Mouse (Mus musculus) C2C12 (cell line): ENCODE measurements around the gene Ttc5. TPM values are rescaled to one million over a fixed set of nuclear protein-coding genes. Genes with fewer than 3 reads are reported as not detected.

ENCODE experiments used
- H3K27me3 ChIP-seq: one replicate; pipeline ENCODE4 v1.6.1; 2011; ENCODE audit not compliant: control insufficient read depth, insufficient read depth, insufficient read length
- H3K36me3 ChIP-seq: one replicate; pipeline ENCODE4 v1.6.1; 2011; ENCODE audit not compliant: control insufficient read depth, insufficient read depth
- H3K4me3 ChIP-seq: one replicate; pipeline ENCODE4 v1.5.1; 2011; ENCODE audit warnings: mild to moderate bottlenecking, control low read depth; ENCODE audit not compliant: poor library complexity, insufficient read depth, severe bottlenecking
- H3K79me2 ChIP-seq: one replicate; pipeline ENCODE4 v1.6.1; 2011; ENCODE audit not compliant: control insufficient read depth, insufficient read depth
- H3K79me3 ChIP-seq: one replicate; pipeline ENCODE4 v1.6.1; 2011; ENCODE audit warnings: low read depth, control low read depth
- H3ac ChIP-seq: one replicate; pipeline ENCODE3; 2011; ENCODE audit warnings: low read depth; ENCODE audit not compliant: control insufficient read depth, insufficient read length
- CEBPB ChIP-seq: IDR thresholded peaks from one replicate; pipeline ENCODE4 v1.6.1; 2011; ENCODE audit warnings: low read depth, mild to moderate bottlenecking, control low read depth, moderate library complexity
- CTCF ChIP-seq: IDR thresholded peaks from one replicate; pipeline ENCODE4 v1.5.1; 2011; ENCODE audit not compliant: control insufficient read depth, insufficient read depth, insufficient read length
- FOSL1 ChIP-seq: IDR thresholded peaks from one replicate; pipeline ENCODE4 v1.8.0; 2011; ENCODE audit warnings: mild to moderate bottlenecking, low read length; ENCODE audit not compliant: poor library complexity, insufficient read depth, severe bottlenecking
- MAX ChIP-seq: IDR thresholded peaks from one replicate; pipeline ENCODE4 v1.6.1; 2011; ENCODE audit warnings: mild to moderate bottlenecking, control low read depth
- MYOD1 ChIP-seq: IDR thresholded peaks from one replicate; pipeline ENCODE4 v1.6.1; 2011; ENCODE audit warnings: low read depth; ENCODE audit not compliant: control insufficient read depth, insufficient read length
- MYOG ChIP-seq: IDR thresholded peaks from one replicate; pipeline ENCODE4 v1.6.1; 2011; ENCODE audit not compliant: control insufficient read depth, insufficient read length; ENCODE audit errors: extremely low read depth
- USF1 ChIP-seq: IDR thresholded peaks from one replicate; pipeline ENCODE4 v1.6.1; 2011; ENCODE audit warnings: low read depth, mild to moderate bottlenecking, control low read depth, moderate library complexity
- long read RNA-seq, 2 experiments: library from polyadenylated mRNA; unstranded; transcript quantifications; one replicate each; pipeline ENCODE4 v2.0.0; 2019 to 2020
- polyA plus RNA-seq: library from polyadenylated mRNA; unstranded; fragments of >200 nt; fragmentation: generic; extraction: Trizol; gene quantifications from one replicate; pipeline ENCODE4 v1.2.1, GENCODE M21; 2012; ENCODE audit warnings: missing spikeins

The Ttc5 gene
- polyA plus RNA-seq = 19.7 TPM
- long read RNA-seq, experiment 1, transcript Ttc5-201 (10 exons, 1,842 nt) = major isoform, 42 of 52 reads
- long read RNA-seq, experiment 1, partial matches to known transcripts = 5 of 52 reads
- long read RNA-seq, experiment 1, other reads (novel, unspliced or antisense) = 3 of 52 reads
- long read RNA-seq, experiment 2, transcript Ttc5-201 (10 exons, 1,842 nt) = major isoform, 150 of 184 reads
- long read RNA-seq, experiment 2, transcript Ttc5-202 (4 exons, 2,366 nt) = minor isoform, 8 of 184 reads
- long read RNA-seq, experiment 2, partial matches to known transcripts = 1 of 184 reads
- long read RNA-seq, experiment 2, other reads (novel, unspliced or antisense) = 24 of 184 reads

DNA sequence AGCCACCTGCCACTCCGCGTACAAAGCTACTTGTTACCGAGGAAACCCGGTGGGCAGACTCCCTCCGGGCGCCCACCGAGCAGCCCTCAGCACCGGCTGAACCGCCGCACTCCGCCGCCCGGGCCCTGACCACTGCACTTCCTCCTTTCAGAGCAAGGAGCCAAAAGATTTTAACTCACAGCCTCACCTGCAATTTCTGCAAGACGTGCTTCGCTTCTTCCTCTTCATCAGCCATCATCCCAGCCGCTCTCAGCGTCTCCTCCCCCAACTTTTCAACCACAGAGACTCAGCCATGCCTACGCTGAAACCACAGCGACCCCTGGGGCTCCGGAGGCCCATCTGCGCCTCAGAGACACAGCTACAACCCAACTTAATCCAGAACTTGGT lies at the start of gene Ttc5:
Gene Ttc5, minus strand, starts transcription at position 269 of the 387 bp plus-strand sequence.
- peak within 1 kb of the TSS; percentile 66 for H3K4me3 ChIP-seq
- peaks cover 29% of the 10 kb centered on the region for H3K36me3 ChIP-seq
- peaks cover 4% of the 10 kb centered on the region for H3K79me3 ChIP-seq
- TF ChIP-seq FOSL1 (no peak), MAX (peak; percentile 62), CTCF (peak; percentile 60)
- no peaks in the 10 kb centered on the region for H3K27me3 ChIP-seq
- H3K79me2 ChIP-seq = peaks cover 37% of the 10 kb centered on the region
- peak within 1 kb of the TSS; percentile 70 for H3ac ChIP-seq

DNA sequence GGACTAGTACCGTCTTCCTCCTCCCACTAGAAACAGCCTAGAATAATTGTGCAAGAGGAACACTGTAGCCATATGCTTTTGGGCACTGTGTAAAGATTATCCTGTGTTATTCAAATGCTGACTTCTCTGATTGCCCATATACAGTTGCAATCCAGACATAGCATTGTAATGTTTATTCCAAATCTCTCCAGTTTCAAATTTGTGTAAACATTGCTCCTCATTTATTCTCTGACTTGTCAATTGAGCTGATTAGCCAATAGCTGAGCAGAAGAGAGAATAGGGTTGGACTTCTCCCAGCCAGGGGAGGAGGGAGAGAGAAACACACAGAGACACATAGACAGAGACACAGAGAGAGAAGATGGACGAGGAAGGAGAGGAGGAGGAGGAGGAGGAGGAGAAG lies 49.1 kb upstream of the Ttc5 start:
- Histone ChIP-seq H3K36me3 (peaks cover 16% of the 10 kb centered on the region), H3K79me3 (no peaks in the 10 kb centered on the region), H3ac (no peak overlapping the region), H3K4me3 (no peak overlapping the region), H3K27me3 (no peaks in the 10 kb centered on the region), H3K79me2 (no peaks in the 10 kb centered on the region)
- TF ChIP-seq FOSL1 = no peak
- no peak for TF ChIP-seq CTCF
- no peak for TF ChIP-seq USF1
- no peak for TF ChIP-seq MYOD1
- TF ChIP-seq CEBPB = no peak
- TF ChIP-seq MAX = no peak
- no peak for TF ChIP-seq MYOG

DNA sequence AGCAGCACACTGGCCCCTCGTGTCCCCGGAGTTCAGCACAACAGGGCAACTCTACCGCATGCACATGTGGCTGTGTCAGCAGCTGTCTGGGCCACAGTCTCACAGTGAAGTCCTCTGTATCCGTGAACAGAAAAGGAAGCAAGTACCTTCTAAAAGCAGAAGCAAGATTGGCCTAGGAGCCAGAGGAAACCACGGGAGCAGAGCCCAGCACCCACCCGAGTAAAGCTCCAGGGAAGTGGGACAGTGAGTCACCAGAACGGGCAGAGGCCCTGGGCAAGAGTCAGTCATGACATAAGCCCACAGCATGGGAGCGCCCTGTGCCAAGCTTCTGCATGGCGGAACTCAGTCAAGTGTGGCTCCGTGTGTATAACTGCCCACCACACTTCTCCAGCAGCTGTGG lies 48.6 kb upstream of the Ttc5 start:
- no peaks in the 10 kb centered on the region for H3K79me3 ChIP-seq
- no peak for TF ChIP-seq MYOD1
- no peak for TF ChIP-seq FOSL1
- no peak for TF ChIP-seq MYOG
- TF ChIP-seq USF1 = no peak
- no peak for TF ChIP-seq MAX
- no peak for TF ChIP-seq CTCF
- no peak for TF ChIP-seq CEBPB
- H3K79me2 ChIP-seq = no peaks in the 10 kb centered on the region
- no peaks in the 10 kb centered on the region for H3K27me3 ChIP-seq
- no peak overlapping the region for H3K4me3 ChIP-seq
- peaks cover 19% of the 10 kb centered on the region for H3K36me3 ChIP-seq
- no peak overlapping the region for H3ac ChIP-seq

DNA sequence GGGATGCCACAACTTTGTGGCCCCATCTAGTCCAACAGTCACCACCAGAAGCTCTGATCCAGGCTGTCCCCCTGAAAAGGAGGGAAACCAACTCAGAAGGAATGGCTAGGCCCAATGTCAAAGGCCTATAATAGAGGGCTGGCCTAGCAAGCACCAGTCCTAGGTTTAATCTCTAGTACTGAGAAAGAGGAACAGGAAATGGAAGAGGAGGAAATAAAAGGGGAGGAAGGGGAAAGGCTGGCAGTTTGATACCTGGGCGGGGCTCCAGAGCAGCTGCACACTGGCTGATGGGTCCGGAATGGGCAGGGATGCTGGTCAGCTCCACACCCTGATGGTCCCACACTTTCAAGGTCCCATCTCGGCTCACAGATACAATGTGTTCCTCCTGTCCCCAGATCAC lies 44.6 kb upstream of the Ttc5 start:
- Histone ChIP-seq H3K4me3 (no peak overlapping the region), H3K27me3 (no peaks in the 10 kb centered on the region), H3K36me3 (peaks cover 23% of the 10 kb centered on the region), H3ac (no peak overlapping the region), H3K79me3 (no peaks in the 10 kb centered on the region), H3K79me2 (no peaks in the 10 kb centered on the region)
- no peak for TF ChIP-seq CEBPB
- TF ChIP-seq FOSL1 = no peak
- TF ChIP-seq MYOG = no peak
- TF ChIP-seq CTCF = no peak
- no peak for TF ChIP-seq USF1
- no peak for TF ChIP-seq MAX
- no peak for TF ChIP-seq MYOD1

DNA sequence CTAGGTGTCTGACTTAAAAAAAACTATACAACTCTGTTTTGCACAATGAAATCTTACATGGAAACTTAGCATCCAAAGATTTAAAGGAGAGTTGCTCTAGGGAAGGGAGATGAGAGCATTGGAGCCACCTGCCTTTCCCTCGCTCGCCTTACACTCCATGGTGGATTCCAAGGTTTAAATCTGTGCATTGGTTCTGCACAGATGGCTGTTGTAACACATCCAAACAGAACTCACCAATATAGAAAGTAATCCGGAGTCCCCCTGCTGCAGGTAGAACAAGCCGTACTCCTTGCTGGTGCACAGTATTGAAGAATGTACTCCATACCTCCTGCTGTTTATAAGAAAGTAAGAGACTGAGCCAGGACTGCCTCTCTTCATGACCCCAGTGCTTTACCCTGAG lies 41.3 kb upstream of the Ttc5 start:
- Histone ChIP-seq H3K79me2 (no peaks in the 10 kb centered on the region), H3K79me3 (no peaks in the 10 kb centered on the region), H3ac (no peak overlapping the region), H3K4me3 (no peak overlapping the region), H3K27me3 (no peaks in the 10 kb centered on the region), H3K36me3 (peaks cover 29% of the 10 kb centered on the region)
- TF ChIP-seq FOSL1 (no peak), USF1 (no peak), CEBPB (no peak), MAX (no peak), CTCF (no peak), MYOD1 (no peak), MYOG (no peak)

DNA sequence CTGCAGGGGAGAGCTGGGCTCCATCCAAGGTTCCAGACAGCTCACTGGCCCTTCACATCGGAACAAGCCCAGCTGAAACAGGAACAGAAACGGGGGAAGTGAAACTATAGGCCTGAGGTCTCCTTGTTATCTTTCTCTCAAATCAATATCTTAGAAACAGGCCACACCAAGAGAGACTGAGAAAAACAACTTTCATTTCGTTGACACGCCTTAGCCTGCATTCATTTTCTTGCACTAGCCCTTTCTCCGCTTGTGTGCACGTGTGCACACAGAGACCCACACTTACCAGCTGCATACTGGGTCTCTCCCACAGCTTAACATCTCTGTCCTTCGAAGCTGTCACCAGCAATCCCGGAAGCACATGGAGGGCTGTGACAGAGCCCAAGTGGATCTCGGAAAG lies 38.9 kb upstream of the Ttc5 start:
- H3K4me3 ChIP-seq = no peak overlapping the region
- TF ChIP-seq MYOG = no peak
- no peak for TF ChIP-seq CTCF
- no peak for TF ChIP-seq MAX
- no peak for TF ChIP-seq FOSL1
- TF ChIP-seq CEBPB = no peak
- TF ChIP-seq USF1 = no peak
- TF ChIP-seq MYOD1 = no peak
- no peak overlapping the region for H3ac ChIP-seq
- peaks cover 49% of the 10 kb centered on the region for H3K36me3 ChIP-seq
- no peaks in the 10 kb centered on the region for H3K79me3 ChIP-seq
- H3K79me2 ChIP-seq = no peaks in the 10 kb centered on the region
- no peaks in the 10 kb centered on the region for H3K27me3 ChIP-seq
